Mouse (Mus musculus): ENCODE measurements around the gene Nr6a1.

Nr6a1 gene

GRCm38 (mm10) chr2:38941426-38941825 is 13.9 kb upstream of the Nr6a1 start:
- in situ Hi-C loops (cut with MboI; ENCODE audit: low pct_unique_long_range_greater_than_20kb in 1 of 2, low sequenced_read_pairs in 2 of 2, unreplicated experiment in 1 of 2), result loop anchor here in 1 of 2 experiments (25.0 kb wide), 1 partner anchor 446 kb away; no protein-coding TSS in a partner anchor

DNA sequence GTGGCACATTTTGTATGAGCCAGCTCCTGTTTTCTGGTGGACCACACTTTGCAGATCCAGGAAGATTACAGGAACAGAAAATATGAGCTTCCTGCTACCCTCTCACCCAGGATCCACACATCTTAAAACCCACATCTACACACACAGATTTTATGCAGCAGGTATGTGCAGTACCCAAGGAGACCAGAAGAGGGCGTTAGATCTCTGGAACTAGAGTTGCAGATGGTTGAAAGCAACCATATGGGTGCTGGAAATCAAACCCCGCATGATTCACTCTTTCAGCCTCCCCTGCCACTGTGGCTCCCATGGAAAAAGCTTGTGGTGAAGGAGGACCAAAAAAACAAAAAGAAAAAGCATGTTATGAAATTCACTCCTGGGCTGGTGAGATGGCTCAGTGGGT is 11.6 kb upstream of the Nr6a1 start:
- in situ Hi-C loops (cut with MboI; ENCODE audit: low pct_unique_long_range_greater_than_20kb in 1 of 2, low sequenced_read_pairs in 2 of 2, unreplicated experiment in 1 of 2), result loop anchor here in 1 of 2 experiments (25.0 kb wide), 1 partner anchor 448 kb away; no protein-coding TSS in a partner anchor

DNA sequence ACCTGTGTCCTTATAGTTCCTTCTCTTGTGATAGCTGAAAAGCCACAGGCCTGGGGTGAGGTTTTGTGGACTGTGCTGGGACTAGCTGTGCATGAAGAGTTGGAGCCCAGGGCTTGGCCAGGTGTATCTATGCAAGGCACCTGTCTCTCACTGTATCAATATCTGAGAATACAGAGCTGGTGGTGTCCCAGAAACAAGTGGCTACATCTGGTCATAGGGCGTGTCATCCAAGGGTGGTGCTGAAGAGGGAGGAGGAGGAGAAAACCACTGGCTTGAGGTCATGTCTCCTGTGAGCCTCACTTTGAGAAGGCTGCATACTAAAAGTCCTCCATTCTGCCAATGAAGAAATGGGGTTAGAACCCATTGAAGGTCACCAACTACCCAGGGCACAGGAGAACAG is 10.5 kb upstream of the Nr6a1 start:
- in situ Hi-C loops (cut with MboI; ENCODE audit: low pct_unique_long_range_greater_than_20kb in 1 of 2, low sequenced_read_pairs in 2 of 2, unreplicated experiment in 1 of 2), result loop anchor here in 1 of 2 experiments (25.0 kb wide), 1 partner anchor 449 kb away; no protein-coding TSS in a partner anchor

GRCm38 (mm10) chr2:38937396-38937795 is 9.9 kb upstream of the Nr6a1 start:
- in situ Hi-C loops (cut with MboI; ENCODE audit: low pct_unique_long_range_greater_than_20kb in 1 of 2, low sequenced_read_pairs in 2 of 2, unreplicated experiment in 1 of 2), result loop anchor here in 1 of 2 experiments (25.0 kb wide), 1 partner anchor 450 kb away; no protein-coding TSS in a partner anchor

DNA sequence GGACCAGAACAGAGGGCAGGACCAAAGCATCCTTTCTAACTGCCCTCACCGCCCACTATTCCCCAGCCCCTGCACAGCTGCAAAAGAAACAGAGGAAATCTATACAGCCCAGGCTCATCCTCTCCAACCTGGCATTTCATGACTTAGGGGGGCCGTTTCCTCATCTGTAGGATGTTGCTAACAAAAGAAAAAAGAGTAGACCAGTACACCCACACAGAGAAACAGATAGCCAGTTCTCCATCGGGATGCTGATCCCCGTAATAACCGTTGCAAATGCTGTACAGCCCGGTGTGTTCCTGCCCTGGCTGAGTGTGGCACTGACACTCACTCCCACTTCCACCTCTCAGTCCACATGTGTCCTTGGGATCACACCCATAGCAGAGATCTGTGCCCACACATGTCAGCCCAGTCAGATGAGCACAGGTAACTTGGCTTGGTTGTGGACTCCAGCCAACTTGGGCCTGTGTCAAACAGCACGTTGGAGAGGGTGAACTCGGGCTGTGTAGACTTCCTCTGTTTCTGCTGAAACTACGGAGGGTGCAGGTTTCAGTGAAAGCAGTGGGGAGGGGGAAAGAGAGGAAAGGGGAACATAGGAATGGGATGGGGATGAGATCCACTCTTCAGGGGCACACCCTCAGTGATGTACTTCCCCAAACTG is 9.4 kb upstream of the Nr6a1 start:
- in situ Hi-C loops (cut with MboI; ENCODE audit: low pct_unique_long_range_greater_than_20kb in 1 of 2, low sequenced_read_pairs in 2 of 2, unreplicated experiment in 1 of 2), result loop anchor here in 1 of 2 experiments (25.0 kb wide), 1 partner anchor 450 kb away; no protein-coding TSS in a partner anchor

GRCm38 (mm10) chr2:38934936-38935335 is 7.4 kb upstream of the Nr6a1 start:
- in situ Hi-C loops (cut with MboI; ENCODE audit: low pct_unique_long_range_greater_than_20kb in 1 of 2, low sequenced_read_pairs in 2 of 2, unreplicated experiment in 1 of 2), result loop anchor here (5.0 to 25.0 kb wide), 2 partner anchors 62 to 452 kb away; partner anchors contain the start of gene Wdr38 (in 2 of the 2)

GRCm38 (mm10) chr2:38933931-38934330 is 6.4 kb upstream of the Nr6a1 start:
- in situ Hi-C loops (cut with MboI; ENCODE audit: low pct_unique_long_range_greater_than_20kb in 1 of 2, low sequenced_read_pairs in 2 of 2, unreplicated experiment in 1 of 2), result loop anchor here (5.0 to 25.0 kb wide), 2 partner anchors 63 to 453 kb away; partner anchors contain the start of gene Wdr38 (in 2 of the 2)

DNA sequence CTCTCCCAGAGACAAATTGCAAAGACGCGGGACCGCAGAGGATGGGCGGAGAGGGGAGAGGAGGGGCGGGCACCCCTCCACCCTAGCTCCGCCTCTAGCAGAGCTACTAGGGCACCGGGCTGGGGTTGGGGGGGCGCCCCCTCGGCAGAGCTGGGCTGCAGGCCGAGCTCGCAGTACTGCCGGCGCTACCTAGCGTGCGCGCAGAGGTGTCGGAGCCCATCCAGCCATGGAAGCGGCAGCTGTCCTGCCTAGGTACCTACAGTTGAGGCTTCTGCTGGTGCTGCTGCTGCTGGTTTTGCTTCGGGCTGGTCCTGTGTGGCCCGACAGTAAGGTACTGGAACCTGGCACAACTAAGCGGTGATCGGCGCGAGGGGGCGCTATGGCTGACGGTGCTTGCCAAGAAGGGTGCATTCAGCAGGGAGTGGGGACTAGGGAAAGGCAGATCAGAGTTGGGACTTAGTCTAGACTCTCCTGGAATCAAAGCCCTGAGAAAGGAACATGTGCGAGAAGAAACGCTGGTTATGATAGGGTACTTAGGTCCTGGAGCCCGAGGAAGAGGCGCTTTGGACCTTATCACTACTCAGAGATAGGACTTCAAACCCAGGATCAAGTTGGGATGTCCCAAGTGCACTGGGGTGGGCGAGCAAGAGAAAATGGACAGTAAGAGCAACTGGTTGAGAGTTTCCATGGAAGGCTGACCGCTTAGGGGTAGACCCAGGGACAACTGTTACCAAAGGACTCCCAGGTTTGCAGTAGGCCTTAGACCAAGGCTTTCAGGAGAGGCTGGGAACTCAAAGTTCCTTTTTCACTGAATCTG is 4.6 kb upstream of the Nr6a1 start, which contains the start of gene Olfml2a:
Gene Olfml2a (plus strand): TSS at position 128 of the 817 bp plus-strand sequence.
- in situ Hi-C loops (cut with MboI; ENCODE audit: low pct_unique_long_range_greater_than_20kb in 1 of 2, low sequenced_read_pairs in 2 of 2, unreplicated experiment in 1 of 2), result loop anchor here (5.0 to 25.0 kb wide), 2 partner anchors 65 to 455 kb away; partner anchors contain the start of gene Wdr38 (in 2 of the 2)

DNA sequence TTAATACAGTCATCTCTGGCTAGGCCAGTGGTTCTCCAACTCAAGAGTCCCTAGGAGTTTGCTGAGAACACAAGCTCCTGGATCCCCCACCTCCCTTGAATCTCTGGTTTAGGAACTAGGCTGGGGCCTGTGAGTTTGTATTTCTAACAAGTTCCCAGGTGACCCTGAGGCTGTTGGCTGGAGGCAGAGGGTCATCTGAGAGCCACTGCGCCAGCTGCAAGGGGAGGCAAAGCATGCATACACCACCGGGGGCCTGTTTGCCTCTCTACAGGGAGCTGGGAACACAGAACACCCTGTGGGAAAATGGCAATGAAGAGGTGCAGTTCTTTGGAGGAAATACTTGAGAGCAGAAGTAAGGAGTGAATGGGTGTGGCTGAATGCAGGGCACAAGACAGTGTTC is 2.8 kb upstream of the Nr6a1 start:
- in situ Hi-C loops (cut with MboI; ENCODE audit: low pct_unique_long_range_greater_than_20kb in 1 of 2, low sequenced_read_pairs in 2 of 2, unreplicated experiment in 1 of 2), result loop anchor here (5.0 to 25.0 kb wide), 2 partner anchors 67 to 457 kb away; partner anchors contain the start of gene Wdr38 (in 2 of the 2)

DNA sequence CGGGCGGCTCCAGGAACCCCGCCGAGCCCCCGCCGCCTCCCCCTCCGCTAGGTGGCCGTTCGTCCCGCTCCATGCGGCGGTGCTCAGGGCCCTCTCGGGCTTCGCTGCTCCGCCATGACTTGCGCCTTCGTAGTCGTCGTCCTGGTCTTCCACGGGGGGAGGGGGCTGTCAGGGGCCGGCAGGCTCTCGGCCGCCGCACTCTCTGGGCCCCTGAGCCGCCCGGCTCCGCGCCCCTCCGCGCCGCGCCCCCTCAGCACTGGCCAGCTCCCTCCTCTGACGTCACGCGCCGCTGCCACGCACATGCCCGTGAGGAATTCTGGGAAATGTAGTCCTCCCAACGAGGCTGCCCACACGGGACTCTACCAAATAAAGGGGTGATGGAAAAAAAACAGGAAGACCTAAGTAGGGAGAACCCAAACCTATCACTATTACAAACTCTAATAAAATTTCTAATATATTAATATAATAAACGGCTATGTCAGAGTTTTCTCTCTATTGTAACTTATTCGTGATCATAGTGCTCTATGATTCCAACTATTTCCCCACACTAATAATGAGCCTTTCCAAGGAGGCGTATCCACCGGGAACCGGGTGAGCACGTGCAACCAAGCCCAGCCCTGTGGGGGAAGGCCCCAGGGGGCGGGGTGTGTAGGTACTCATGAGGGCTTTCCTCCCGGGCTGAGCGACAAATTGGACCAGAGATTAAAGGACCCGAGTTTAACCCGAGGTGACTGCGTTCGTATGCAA is 1.2 kb downstream of the Nr6a1 start:
- in situ Hi-C loops (cut with MboI; ENCODE audit: low pct_unique_long_range_greater_than_20kb in 1 of 2, low sequenced_read_pairs in 2 of 2, unreplicated experiment in 1 of 2), result loop anchor here in 1 of 2 experiments (25.0 kb wide), 1 partner anchor 461 kb away; no protein-coding TSS in a partner anchor

DNA sequence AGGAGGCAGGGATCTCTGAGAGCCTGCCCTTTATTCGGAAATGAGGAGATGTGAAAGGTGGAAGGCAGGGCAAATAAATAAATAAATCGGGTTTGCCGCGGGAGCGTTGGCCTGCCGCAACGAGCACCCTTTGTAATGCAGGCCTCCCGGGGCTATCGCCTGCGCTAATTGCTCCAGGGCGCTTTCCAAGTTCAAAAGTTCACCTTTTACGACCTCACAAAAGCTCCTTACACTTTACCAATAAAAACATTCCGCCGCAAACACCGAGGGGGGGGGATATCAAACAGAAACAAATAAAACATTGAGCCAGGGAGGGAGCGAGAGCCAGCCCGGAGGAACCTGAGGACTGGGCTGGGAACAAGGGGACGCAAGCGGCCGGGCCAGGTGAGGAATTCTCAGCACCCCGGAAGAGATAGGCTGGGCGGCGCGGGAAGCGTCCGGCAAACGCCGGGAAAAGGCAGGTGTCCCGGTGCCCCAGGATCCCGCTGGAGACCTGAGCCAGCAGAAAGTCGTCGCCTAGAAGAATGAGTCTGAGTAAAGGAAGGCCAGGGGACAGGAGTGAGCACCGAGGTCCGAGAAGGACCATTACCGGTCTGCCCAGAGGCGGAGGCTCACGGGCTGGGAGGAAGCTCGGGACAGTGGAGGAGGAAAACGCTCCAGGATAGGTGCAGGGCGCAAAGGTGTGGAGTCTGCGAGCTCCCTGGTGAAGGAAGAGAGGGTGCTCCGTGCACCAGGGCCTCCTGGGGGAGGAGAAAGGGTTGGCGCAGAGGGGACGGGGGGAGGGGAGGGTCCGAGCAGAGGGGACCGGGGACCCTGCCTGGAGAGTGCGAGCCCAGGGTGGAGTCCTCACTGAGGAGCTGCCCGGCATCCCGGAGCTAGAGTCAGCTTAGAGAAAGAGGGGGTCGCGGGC is 2.1 kb downstream of the Nr6a1 start:
- in situ Hi-C loops (cut with MboI; ENCODE audit: low pct_unique_long_range_greater_than_20kb in 1 of 2, low sequenced_read_pairs in 2 of 2, unreplicated experiment in 1 of 2), result loop anchor here in 1 of 2 experiments (25.0 kb wide), 1 partner anchor 462 kb away; no protein-coding TSS in a partner anchor

DNA sequence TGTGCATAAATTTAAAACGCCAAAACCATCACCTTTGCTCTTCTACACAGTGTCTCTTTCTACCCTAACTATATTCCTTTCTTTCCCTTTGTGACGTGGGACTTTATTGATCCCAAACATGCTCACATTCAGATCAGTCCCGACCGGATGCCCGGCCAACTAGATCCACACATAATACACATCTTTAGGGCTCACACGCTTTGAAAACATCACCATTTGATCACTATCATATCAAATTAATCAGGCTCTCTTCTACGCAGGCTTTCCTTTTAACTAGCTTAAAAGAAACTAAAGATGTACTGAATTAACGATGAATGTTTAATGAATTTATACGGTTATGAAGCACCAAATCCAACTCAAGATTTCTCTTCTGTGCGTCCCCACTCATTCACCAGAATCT is 2.9 kb downstream of the Nr6a1 start:
- in situ Hi-C loops (cut with MboI; ENCODE audit: low pct_unique_long_range_greater_than_20kb in 1 of 2, low sequenced_read_pairs in 2 of 2, unreplicated experiment in 1 of 2), result no loop called here

- in situ Hi-C loops (cut with MboI; ENCODE audit: low pct_unique_long_range_greater_than_20kb in 1 of 2, low sequenced_read_pairs in 2 of 2, unreplicated experiment in 1 of 2), result no loop called here
Measured at GRCm38 (mm10) chr2:38923911-38924310, 3.6 kb downstream of the Nr6a1 start.

GRCm38 (mm10) chr2:38923471-38923870 is 4.0 kb downstream of the Nr6a1 start:
- in situ Hi-C loops (cut with MboI; ENCODE audit: low pct_unique_long_range_greater_than_20kb in 1 of 2, low sequenced_read_pairs in 2 of 2, unreplicated experiment in 1 of 2), result no loop called here

GRCm38 (mm10) chr2:38921374-38921773 is 6.1 kb downstream of the Nr6a1 start:
- in situ Hi-C loops (cut with MboI; ENCODE audit: low pct_unique_long_range_greater_than_20kb in 1 of 2, low sequenced_read_pairs in 2 of 2, unreplicated experiment in 1 of 2), result no loop called here

DNA sequence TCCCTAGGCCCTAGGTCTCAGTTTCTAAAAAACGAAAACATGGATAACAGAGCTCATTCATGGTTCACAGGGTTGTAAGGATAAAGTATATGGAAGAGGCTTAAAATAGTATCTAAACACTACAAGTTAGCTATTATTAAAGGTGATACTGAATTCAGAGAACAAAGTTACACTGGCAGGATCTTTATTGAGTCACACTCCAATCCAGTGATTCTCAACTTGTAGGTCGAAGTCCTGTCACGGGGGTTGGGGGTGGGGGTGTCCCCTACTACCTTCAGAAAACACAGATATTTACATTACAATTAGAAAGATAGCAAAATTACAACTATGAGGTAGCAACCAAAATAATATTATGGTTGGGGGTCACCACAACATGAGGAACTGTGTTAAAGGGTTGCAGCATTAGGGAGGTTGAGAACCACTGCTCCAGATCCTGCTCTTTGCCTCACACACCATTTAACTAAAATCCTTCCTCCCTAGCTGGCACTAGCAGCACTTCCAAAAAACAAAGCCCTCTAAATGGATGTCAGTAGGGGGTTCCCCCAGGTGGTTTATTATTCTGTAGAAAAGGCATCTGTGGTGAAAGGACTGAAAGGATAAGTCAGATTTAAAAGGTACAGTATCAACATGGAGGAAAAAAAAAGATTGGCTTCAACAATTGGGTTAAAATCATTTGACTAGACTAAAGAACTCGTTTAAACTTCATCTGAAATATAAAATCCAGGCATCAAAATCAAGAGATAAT is 10.4 kb downstream of the Nr6a1 start:
- in situ Hi-C loops (cut with MboI; ENCODE audit: low pct_unique_long_range_greater_than_20kb in 1 of 2, low sequenced_read_pairs in 2 of 2, unreplicated experiment in 1 of 2), result no loop called here

DNA sequence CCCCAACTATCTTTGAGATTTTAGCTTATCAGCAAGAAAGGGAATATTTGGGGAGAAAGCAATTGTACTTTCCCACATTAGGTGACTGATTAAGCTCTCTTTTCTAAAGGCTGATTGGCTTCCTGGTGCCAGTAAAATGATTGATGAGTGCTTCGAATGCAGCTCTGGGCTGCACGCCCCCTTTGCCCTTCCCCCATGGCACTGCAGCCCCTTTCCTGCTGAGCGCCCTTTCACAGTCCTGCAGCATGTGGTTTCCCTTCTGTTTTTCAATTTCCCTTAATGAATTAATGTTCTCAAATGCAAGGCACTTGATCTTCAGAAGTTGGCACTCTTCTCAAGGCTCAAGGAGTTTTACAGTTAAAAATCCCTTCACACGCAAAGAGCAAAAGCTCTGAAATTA is 12.5 kb downstream of the Nr6a1 start:
- in situ Hi-C loops (cut with MboI; ENCODE audit: low pct_unique_long_range_greater_than_20kb in 1 of 2, low sequenced_read_pairs in 2 of 2, unreplicated experiment in 1 of 2), result no loop called here

Measured in mouse embryonic stem cell (cell line).